Mouse (Mus musculus) limb, embryonic 15.5 days (tissue): ENCODE measurements around the gene Scn11a. TPM values are rescaled to one million over a fixed set of nuclear protein-coding genes. Genes with fewer than 3 reads are reported as not detected.

Source experiments
- ATAC-seq: fragments of 200-750 bp; cut with Nextera tagmentation; 2 replicates; pipeline ENCODE4 v1.8.0; 2017; ENCODE audit warnings: low read depth, moderate TSS enrichment; ENCODE audit not compliant: insufficient number of reproducible peaks, low FRiP score, low TSS enrichment
- H3K27ac ChIP-seq: fragments of 300-500 bp; sonication (generic); 2 replicates; pipeline ENCODE4 v1.5.1; 2015; ENCODE audit warnings: moderate library complexity, mild to moderate bottlenecking, inconsistent platforms
- H3K27me3 ChIP-seq: fragments of 300-500 bp; sonication (generic); 2 replicates; pipeline ENCODE4 v1.6.1; 2015; ENCODE audit warnings: inconsistent platforms
- H3K36me3 ChIP-seq: fragments of 300-500 bp; sonication (generic); 2 replicates; pipeline ENCODE4 v1.6.1; 2015; ENCODE audit warnings: inconsistent platforms
- H3K4me1 ChIP-seq: fragments of 300-500 bp; sonication (generic); 2 replicates; pipeline ENCODE4 v1.6.1; 2015; ENCODE audit warnings: inconsistent platforms
- H3K4me2 ChIP-seq: fragments of 300-500 bp; sonication (generic); 2 replicates; pipeline ENCODE4 v1.6.1; 2015; ENCODE audit warnings: mild to moderate bottlenecking, inconsistent platforms
- H3K4me3 ChIP-seq: fragments of 300-500 bp; sonication (generic); 2 replicates; pipeline ENCODE4 v1.5.1; 2015; ENCODE audit warnings: mild to moderate bottlenecking, inconsistent platforms
- H3K9ac ChIP-seq: fragments of 300-500 bp; sonication (generic); 2 replicates; pipeline ENCODE4 v1.6.1; 2015; ENCODE audit warnings: inconsistent platforms
- H3K9me3 ChIP-seq: fragments of 300-500 bp; sonication (generic); 2 replicates; pipeline ENCODE4 v1.6.1; 2016; ENCODE audit warnings: inconsistent platforms
- WGBS: fragments of 180-500 bp; shearing (Covaris S2); methylation state at CpG from one replicate; pipeline ENCODE4 v1.1.7; 2015; 5-methylcytosine and 5-hydroxymethylcytosine counted together
- polyA plus RNA-seq: library from polyadenylated mRNA; unstranded; fragments of >200 nt; fragmentation: Nextera tagmentation; extraction: Ambion mirVana; gene quantifications from 2 replicates; pipeline ENCODE4 v1.2.1, GENCODE M21; 2015

Scn11a gene
- polyA plus RNA-seq, 1 experiment from 2014 or later: 0.09 TPM

DNA sequence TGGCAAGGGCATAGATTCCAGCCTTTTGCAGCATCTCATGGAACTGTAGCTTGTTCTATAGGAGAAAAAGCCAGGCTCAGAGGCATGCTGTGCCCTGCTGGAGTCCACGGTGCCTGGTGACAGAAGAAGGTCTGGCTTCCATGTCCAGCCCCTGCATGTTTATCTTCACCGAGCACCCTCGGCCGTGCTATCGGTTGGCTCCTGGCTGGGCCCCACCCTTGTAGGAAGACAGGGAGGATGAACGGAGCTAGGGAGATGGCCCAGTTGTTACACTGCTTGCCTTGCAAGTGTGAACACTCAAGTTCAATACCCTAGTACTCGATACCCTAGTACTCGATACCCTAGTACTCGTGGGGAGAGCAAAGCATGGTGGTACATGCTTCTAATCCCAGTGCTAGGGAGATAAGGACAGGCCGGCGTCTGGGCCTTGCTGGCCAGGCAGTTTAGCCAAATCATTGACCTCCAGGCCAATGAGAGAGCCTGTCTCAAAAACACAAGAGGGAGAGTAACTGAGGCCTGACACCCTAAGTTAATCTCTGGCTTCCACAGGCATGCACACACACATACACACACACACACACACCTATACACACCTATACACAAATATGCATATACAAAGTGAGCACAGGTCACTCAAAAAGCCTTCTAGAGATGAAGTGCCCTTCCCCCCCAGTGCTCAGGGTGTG, 96.7 kb downstream of the Scn11a start:
- Histone ChIP-seq H3K4me3 (no peak overlapping the region), H3K9me3 (no peaks in the 10 kb centered on the region), H3K36me3 (no peaks in the 10 kb centered on the region), H3K4me1 (no peaks in the 10 kb centered on the region), H3K9ac (no peak overlapping the region), H3K27me3 (no peaks in the 10 kb centered on the region), H3K4me2 (no peak overlapping the region), H3K27ac (no peak overlapping the region)
- no peak for ATAC-seq
- WGBS: 84% methylated on average over 11 of the region's 11 CpGs

DNA sequence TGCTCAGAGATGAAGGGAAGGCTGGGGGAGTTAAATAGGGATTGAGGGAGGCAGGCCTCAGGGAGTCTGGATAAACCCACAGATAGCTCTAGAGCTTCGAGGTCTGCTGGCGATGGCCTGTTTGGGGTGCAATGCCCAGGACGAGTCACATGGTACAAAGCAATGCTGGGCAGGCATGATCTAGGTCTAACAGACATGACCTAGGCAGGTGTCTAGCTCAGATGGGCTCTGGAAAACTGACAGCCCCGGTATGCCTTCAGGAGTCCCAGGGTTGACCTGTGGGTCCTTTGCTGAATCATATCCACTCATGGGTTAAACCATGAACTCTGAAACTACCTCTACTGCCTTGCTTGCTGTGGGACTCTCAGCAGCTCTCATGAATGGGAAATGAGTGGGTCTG, 98.3 kb downstream of the Scn11a start:
- ATAC-seq: no peak
- Histone ChIP-seq H3K36me3 (no peaks in the 10 kb centered on the region), H3K9ac (no peak overlapping the region), H3K27me3 (no peaks in the 10 kb centered on the region), H3K4me2 (no peak overlapping the region), H3K4me3 (no peak overlapping the region), H3K27ac (no peak overlapping the region), H3K9me3 (no peaks in the 10 kb centered on the region), H3K4me1 (no peaks in the 10 kb centered on the region)
- 88% methylated on average over 4 of the region's 4 CpGs for WGBS

DNA sequence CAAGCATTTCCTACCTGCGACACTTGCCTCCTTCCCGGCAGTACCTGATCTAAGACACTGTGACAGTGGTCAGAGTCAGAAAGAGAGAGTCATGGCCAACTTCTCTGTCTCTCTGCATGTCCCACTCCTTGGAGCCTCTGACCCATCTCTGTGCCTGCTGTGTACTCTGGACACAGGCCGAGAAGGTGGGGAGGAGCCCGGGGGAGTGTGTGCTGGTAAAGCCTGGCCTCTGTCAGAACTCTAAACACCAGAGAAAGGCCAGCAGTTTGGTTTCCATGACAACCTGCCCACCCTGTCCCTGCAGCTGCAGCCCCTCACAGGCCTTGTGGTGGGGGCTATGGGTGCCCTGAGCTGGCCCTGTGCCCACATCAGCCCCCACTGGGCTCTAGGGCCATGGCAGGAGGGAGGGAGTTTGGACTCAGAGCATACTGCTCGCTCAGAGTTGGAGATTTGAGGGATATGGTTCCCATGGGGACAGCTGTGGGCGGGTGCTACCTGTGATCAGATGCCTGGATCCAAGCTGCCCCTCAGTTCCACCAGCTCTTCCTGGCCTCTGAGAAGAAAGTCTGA, 99.9 kb downstream of the Scn11a start:
- H3K27ac ChIP-seq: no peak overlapping the region
- 64% methylated on average over 6 of the region's 6 CpGs for WGBS

DNA sequence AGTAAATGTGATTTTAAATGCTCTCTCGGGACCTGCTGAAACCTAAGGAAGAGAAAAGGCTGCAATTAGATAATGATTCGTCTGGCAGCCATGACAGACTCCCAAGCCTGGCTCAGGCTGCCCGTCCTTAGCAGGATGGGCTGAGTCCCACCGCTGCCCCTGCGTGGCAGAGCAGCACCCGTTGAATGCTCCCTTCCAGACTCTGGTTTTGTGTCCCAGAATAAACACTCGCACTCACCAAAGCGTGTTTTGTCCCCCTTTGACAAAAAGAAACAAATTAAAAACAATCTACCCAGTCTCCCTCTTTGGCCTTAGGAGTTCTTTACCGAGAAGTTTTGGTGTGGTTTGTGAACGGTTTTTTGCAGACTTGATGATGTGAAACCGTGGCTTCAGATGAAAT, 106.0 kb downstream of the Scn11a start, which contains the start of gene Scn10a:
Gene Scn10a (minus strand): TSS at position 101 of the 400 bp plus-strand sequence.
- H3K4me3 ChIP-seq: no peak within 1 kb of the TSS
- H3K4me2 ChIP-seq: no peak within 1 kb of the TSS
- no peaks in the 10 kb centered on the region for H3K27me3 ChIP-seq
- no peaks in the 10 kb centered on the region for H3K9me3 ChIP-seq
- no peaks in the 10 kb centered on the region for H3K4me1 ChIP-seq
- no peak within 1 kb of the TSS for H3K9ac ChIP-seq
- no peak for ATAC-seq
- 81% methylated on average over 11 of the region's 11 CpGs for WGBS
- H3K36me3 ChIP-seq: no peaks in the 10 kb centered on the region
- H3K27ac ChIP-seq: no peak within 1 kb of the TSS

More for the DNA sequence above, 99.9 kb downstream of the Scn11a start:
- H3K9ac ChIP-seq: no peak overlapping the region
- H3K4me3 ChIP-seq: no peak overlapping the region
- no peaks in the 10 kb centered on the region for H3K4me1 ChIP-seq
- no peak overlapping the region for H3K4me2 ChIP-seq
- no peaks in the 10 kb centered on the region for H3K36me3 ChIP-seq
- H3K27me3 ChIP-seq: no peaks in the 10 kb centered on the region
- no peak for ATAC-seq
- no peaks in the 10 kb centered on the region for H3K9me3 ChIP-seq

DNA sequence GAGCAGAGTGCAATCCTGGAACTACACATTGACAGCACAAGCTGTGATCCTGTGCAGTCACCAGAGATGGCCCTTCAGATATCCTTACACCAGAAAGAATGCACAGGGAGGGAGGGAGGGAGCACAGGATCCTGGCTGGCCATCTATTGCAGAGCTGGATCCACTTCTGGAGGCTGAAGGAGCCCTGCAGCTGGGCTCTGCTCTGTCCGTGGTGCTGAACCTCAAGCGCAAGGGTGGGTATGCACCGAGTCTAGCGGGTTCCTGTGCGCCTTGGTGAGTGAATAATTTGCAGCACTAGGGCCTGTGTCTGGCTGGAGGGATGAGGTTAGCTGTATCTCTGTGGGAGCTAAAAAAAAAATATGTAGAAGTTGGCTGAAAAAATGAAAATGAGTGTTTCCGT, 118.6 kb downstream of the Scn11a start:
- Histone ChIP-seq H3K4me1 (no peaks in the 10 kb centered on the region), H3K27me3 (no peaks in the 10 kb centered on the region), H3K4me2 (no peak overlapping the region), H3K9ac (no peak overlapping the region), H3K27ac (no peak overlapping the region), H3K9me3 (no peaks in the 10 kb centered on the region), H3K4me3 (no peak overlapping the region), H3K36me3 (no peaks in the 10 kb centered on the region)
- ATAC-seq: no peak
- 11% methylated on average over 6 of the region's 6 CpGs for WGBS

Other genes with a start within 250 kb of the Scn11a start
- 0.17 and 0.22 TPM in 2 replicates for gene Scn5a, start 246.4 kb downstream of the Scn11a start, polyA plus RNA-seq
- 0.06 TPM in 1 of 2 replicates, not detected in the other for gene Scn10a, start 106.1 kb downstream of the Scn11a start, polyA plus RNA-seq
- 48.5 and 48.9 TPM in 2 replicates for gene Wdr48, start 69.4 kb upstream of the Scn11a start, polyA plus RNA-seq
- gene Gorasp1, start 112.1 kb upstream of the Scn11a start, polyA plus RNA-seq: 35.5 and 35.8 TPM in 2 replicates
- gene Ttc21a, start 112.2 kb upstream of the Scn11a start, polyA plus RNA-seq: 0.09 and 0.13 TPM in 2 replicates
- gene Csrnp1, start 159.2 kb upstream of the Scn11a start, polyA plus RNA-seq: 8.3 and 9.1 TPM in 2 replicates
- 1.2 and 4.8 TPM in 2 replicates for gene Xirp1, start 198.1 kb upstream of the Scn11a start, polyA plus RNA-seq
- gene Cx3cr1, start 244.4 kb upstream of the Scn11a start, polyA plus RNA-seq: 15.1 and 16.0 TPM in 2 replicates